Mouse (Mus musculus) embryonic facial prominence, embryonic 12.5 days (tissue): Measurements from ENCODE around the gene Slc35g1. TPM values are rescaled to one million over a fixed set of nuclear protein-coding genes. Genes with fewer than 3 reads are reported as not detected.
"Not testable (repeated sequence)": the region's sequence is repeated elsewhere in the genome, so short reads cannot be mapped to it uniquely, and the experiment has no call there.

Experiments used
- ATAC-seq: fragments of 200-750 bp; cut with Nextera tagmentation; 2 replicates; pipeline ENCODE4 v1.8.0; 2017; ENCODE audit not compliant: insufficient number of reproducible peaks, insufficient read depth, low FRiP score, low TSS enrichment
- H3K27ac ChIP-seq: fragments of 300-500 bp; sonication (generic); 2 replicates; pipeline ENCODE4 v1.5.1; 2016; ENCODE audit warnings: mild to moderate bottlenecking
- H3K27me3 ChIP-seq: fragments of 300-500 bp; sonication (generic); 2 replicates; pipeline ENCODE4 v1.6.1; 2016; ENCODE audit warnings: mild to moderate bottlenecking, moderate library complexity
- H3K36me3 ChIP-seq: fragments of 300-500 bp; sonication (generic); 2 replicates; pipeline ENCODE4 v1.6.1; 2016; ENCODE audit warnings: mild to moderate bottlenecking
- H3K4me1 ChIP-seq: fragments of 300-500 bp; sonication (generic); 2 replicates; pipeline ENCODE4 v1.6.1; 2016
- H3K4me2 ChIP-seq: fragments of 300-500 bp; sonication (generic); replicated peaks from 2 replicates; pipeline ENCODE4 v1.6.1; 2016; ENCODE audit warnings: mild to moderate bottlenecking, moderate library complexity
- H3K4me3 ChIP-seq: fragments of 300-500 bp; sonication (generic); 2 replicates; pipeline ENCODE4 v1.5.1; 2016; ENCODE audit warnings: mild to moderate bottlenecking
- H3K9ac ChIP-seq: fragments of 300-500 bp; sonication (generic); 2 replicates; pipeline ENCODE4 v1.6.1; 2016; ENCODE audit warnings: mild to moderate bottlenecking, moderate library complexity
- H3K9me3 ChIP-seq: fragments of 300-500 bp; sonication (generic); 2 replicates; pipeline ENCODE4 v1.6.1; 2016; ENCODE audit warnings: mild to moderate bottlenecking, moderate library complexity
- WGBS: fragments of 180-500 bp; shearing (Covaris S2); methylation state at CpG from one replicate; pipeline ENCODE4 v1.1.7; 2016; 5-methylcytosine and 5-hydroxymethylcytosine counted together
- polyA plus RNA-seq: library from polyadenylated mRNA; unstranded; fragments of >200 nt; fragmentation: Nextera tagmentation; extraction: Ambion mirVana; gene quantifications from 2 replicates; pipeline ENCODE4 v1.2.1, GENCODE M21; 2016

The Slc35g1 gene
- polyA plus RNA-seq, 1 experiment from 2014 or later = 3.6 TPM

DNA sequence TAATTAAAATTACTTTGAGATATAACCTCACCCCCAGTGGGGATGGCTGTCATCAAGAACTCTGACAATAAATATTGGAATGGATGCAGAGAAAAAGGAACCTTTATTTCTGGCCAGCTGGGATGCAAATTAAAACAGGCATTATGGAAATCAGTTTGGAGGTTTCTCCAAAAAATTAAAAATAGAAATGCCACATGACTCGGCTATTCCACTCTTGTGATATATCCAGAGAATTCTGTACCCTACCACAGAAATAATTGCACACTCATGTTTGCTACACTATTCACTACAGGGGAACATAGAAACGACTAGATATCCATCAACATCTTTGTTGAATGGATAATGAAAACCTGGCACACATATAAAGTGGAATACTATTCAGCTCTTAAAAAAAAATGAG is 33.9 kb upstream of the Slc35g1 start:
- no peaks in the 10 kb centered on the region for H3K36me3 ChIP-seq
- ATAC-seq = no peak
- H3K4me2 ChIP-seq = no peak overlapping the region
- no peaks in the 10 kb centered on the region for H3K9me3 ChIP-seq
- H3K27me3 ChIP-seq = no peaks in the 10 kb centered on the region
- H3K9ac ChIP-seq = no peak overlapping the region
- no peak overlapping the region for H3K4me3 ChIP-seq
- H3K27ac ChIP-seq = no peak overlapping the region
- 85% methylated on average over 2 of the region's 2 CpGs for WGBS
- peaks cover 5% of the 10 kb centered on the region; the same call in 1 of the 2 replicates for H3K4me1 ChIP-seq

DNA sequence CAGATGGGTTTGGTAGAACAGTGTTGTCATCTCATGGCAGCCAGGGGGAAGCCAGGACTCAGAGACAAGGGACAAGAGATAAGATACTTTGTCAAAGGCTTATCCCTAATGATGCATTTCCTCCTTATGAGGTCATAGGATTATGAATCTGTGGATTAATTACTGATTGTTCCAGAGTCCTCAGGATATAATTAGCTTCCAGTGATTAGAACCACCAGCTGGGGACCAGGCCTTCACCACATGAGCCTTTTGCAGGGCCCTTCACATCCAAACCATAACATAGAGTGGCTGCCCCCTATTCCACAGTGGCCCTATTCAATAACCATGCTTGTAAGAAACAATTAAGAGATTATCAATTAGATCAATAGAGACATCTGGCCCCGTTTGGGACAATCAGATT is 32.4 kb upstream of the Slc35g1 start:
- WGBS = 39% methylated on average over 1 of the region's 1 CpGs
- no peak overlapping the region for H3K4me2 ChIP-seq
- no peaks in the 10 kb centered on the region for H3K9me3 ChIP-seq
- no peaks in the 10 kb centered on the region for H3K27me3 ChIP-seq
- no peaks in the 10 kb centered on the region for H3K36me3 ChIP-seq
- H3K27ac ChIP-seq = no peak overlapping the region
- H3K9ac ChIP-seq = no peak overlapping the region
- no peak for ATAC-seq
- H3K4me1 ChIP-seq = peaks cover 5% of the 10 kb centered on the region; the same call in 1 of the 2 replicates
- no peak overlapping the region for H3K4me3 ChIP-seq

GRCm38 (mm10) chr19:38363879-38364659 is 31.7 kb upstream of the Slc35g1 start:
- peaks cover 5% of the 10 kb centered on the region; the same call in 1 of the 2 replicates for H3K4me1 ChIP-seq
- H3K27me3 ChIP-seq = no peaks in the 10 kb centered on the region
- no peak overlapping the region for H3K4me2 ChIP-seq
- H3K9ac ChIP-seq = no peak overlapping the region
- H3K36me3 ChIP-seq = no peaks in the 10 kb centered on the region
- H3K27ac ChIP-seq = no peak overlapping the region
- ATAC-seq = no peak
- H3K9me3 ChIP-seq = no peaks in the 10 kb centered on the region
- WGBS = 44% methylated on average over 6 of the region's 6 CpGs
- no peak overlapping the region for H3K4me3 ChIP-seq

DNA sequence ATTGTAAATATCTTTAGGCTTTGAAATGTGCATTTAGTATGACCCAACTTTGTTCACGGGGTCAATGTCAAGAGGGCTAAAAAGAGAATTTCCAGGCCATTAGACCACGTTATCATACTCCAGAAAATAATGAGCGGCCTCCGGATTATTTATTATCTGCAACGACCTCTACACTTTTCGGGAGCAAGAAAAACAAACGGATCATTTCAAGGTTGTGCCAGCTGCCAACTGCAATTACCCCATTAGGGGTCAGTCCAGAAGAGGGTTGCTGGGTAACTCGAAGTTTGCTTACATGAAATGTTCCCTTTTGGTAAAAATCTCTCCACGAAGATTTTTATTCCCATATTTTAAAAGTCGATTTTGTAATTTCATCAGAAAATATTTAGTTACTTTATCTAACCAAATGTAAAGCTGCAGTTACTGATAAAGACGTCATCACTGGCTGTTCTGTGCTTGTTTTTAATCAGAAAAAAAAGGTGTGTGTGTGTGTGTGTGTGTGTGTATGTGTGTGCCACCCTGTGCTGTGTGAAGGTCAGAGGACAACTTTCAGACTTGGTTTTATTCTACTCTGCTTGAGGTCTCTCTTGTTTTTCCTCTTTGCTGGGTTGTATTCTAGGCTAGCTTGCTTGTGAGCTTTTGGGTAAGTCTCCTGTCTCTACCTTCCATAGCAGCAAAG is 30.7 kb upstream of the Slc35g1 start:
- ATAC-seq = no peak
- no peak overlapping the region for H3K4me3 ChIP-seq
- no peaks in the 10 kb centered on the region for H3K36me3 ChIP-seq
- no peak overlapping the region for H3K9ac ChIP-seq
- H3K27ac ChIP-seq = no peak overlapping the region
- peaks cover 5% of the 10 kb centered on the region; the same call in 1 of the 2 replicates for H3K4me1 ChIP-seq
- no peak overlapping the region for H3K4me2 ChIP-seq
- H3K9me3 ChIP-seq = no peaks in the 10 kb centered on the region
- 47% methylated on average over 11 of the region's 11 CpGs for WGBS
- no peaks in the 10 kb centered on the region for H3K27me3 ChIP-seq

- Histone ChIP-seq H3K36me3 (no peaks in the 10 kb centered on the region), H3K9ac (no peak overlapping the region), H3K4me2 (no peak overlapping the region), H3K27me3 (peaks cover 8% of the 10 kb centered on the region; the same call in 1 of the 2 replicates), H3K4me3 (no peak overlapping the region), H3K27ac (no peak overlapping the region), H3K4me1 (no peaks in the 10 kb centered on the region), H3K9me3 (no peaks in the 10 kb centered on the region)
- no peak for ATAC-seq
- 25% methylated on average over 11 of the region's 11 CpGs for WGBS
Observed at GRCm38 (mm10) chr19:38372460-38373102, 23.2 kb upstream of the Slc35g1 start.

GRCm38 (mm10) chr19:38373371-38373770 is 22.4 kb upstream of the Slc35g1 start:
- no peak overlapping the region for H3K27ac ChIP-seq
- no peak overlapping the region for H3K9ac ChIP-seq
- no peaks in the 10 kb centered on the region for H3K9me3 ChIP-seq
- H3K36me3 ChIP-seq = no peaks in the 10 kb centered on the region
- ATAC-seq = no peak
- 63% methylated on average over 2 of the region's 2 CpGs for WGBS
- peaks cover 8% of the 10 kb centered on the region; the same call in 1 of the 2 replicates for H3K27me3 ChIP-seq
- no peak overlapping the region for H3K4me2 ChIP-seq
- no peaks in the 10 kb centered on the region for H3K4me1 ChIP-seq
- no peak overlapping the region for H3K4me3 ChIP-seq

- H3K4me1 ChIP-seq = no peaks in the 10 kb centered on the region
- no peak overlapping the region for H3K27ac ChIP-seq
- no peaks in the 10 kb centered on the region for H3K36me3 ChIP-seq
- H3K4me3 ChIP-seq = no peak overlapping the region
- no peak for ATAC-seq
- H3K9me3 ChIP-seq = no peaks in the 10 kb centered on the region
- no peaks in the 10 kb centered on the region for H3K27me3 ChIP-seq
- no peak overlapping the region for H3K9ac ChIP-seq
- no peak overlapping the region for H3K4me2 ChIP-seq
- 91% methylated on average over 12 of the region's 12 CpGs for WGBS
Observed at GRCm38 (mm10) chr19:38383769-38384168, 12.0 kb upstream of the Slc35g1 start.

GRCm38 (mm10) chr19:38387021-38387420 is 8.8 kb upstream of the Slc35g1 start:
- not testable (repeated sequence) for H3K4me2 ChIP-seq, ATAC-seq, H3K27me3 ChIP-seq, H3K27ac ChIP-seq, H3K4me3 ChIP-seq, H3K9me3 ChIP-seq, H3K4me1 ChIP-seq, H3K36me3 ChIP-seq, H3K9ac ChIP-seq
- 97% methylated on average over 1 of the region's 1 CpGs for WGBS

DNA sequence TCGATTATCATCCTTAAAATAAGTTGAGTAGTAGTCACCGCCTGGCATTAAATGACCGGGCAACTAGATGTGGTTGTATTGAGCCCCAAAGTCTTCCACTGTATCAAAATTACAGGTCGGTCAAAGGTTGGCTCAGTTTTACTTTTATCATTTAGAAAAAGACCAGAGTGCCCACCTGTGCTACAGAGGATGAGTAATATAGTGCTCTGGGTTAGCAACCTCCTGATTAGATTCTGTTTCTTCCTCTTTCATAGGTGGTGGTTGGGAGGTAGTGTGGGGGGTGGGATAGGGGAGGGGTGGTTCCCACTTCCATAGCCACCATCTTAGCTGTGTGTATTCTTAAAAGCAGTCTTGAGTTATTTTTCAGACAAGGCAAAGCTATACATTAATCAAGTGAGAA is 7.9 kb upstream of the Slc35g1 start:
- no peaks in the 10 kb centered on the region for H3K36me3 ChIP-seq
- WGBS = 92% methylated on average over 4 of the region's 4 CpGs
- H3K4me1 ChIP-seq = no peaks in the 10 kb centered on the region
- H3K4me2 ChIP-seq = no peak overlapping the region
- no peak overlapping the region for H3K27ac ChIP-seq
- no peak for ATAC-seq
- H3K27me3 ChIP-seq = no peaks in the 10 kb centered on the region
- H3K9me3 ChIP-seq = no peaks in the 10 kb centered on the region
- H3K4me3 ChIP-seq = no peak overlapping the region
- H3K9ac ChIP-seq = no peak overlapping the region

DNA sequence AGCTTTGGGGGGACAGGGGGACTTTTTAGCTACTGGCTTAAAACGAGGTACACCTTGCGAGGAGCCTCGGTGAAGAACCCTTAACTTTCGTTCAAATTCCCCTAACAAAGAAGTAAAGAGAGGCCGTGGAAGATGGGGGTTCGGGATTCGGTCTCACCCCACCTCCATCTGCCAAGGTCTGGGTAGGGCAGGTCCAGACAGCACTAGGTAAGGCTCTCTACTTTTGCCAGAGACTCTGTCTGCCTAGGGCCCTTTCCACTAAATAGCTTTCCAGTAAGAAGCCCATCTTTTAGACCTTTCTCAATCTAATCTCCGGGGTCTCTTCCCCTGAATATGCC is 822 bp downstream of the Slc35g1 start:
- peaks cover 7% of the 10 kb centered on the region; the same call in 1 of the 2 replicates for H3K27me3 ChIP-seq
- ATAC-seq = no peak
- 26% methylated on average over 8 of the region's 8 CpGs for WGBS
- H3K36me3 ChIP-seq = no peaks in the 10 kb centered on the region
- peak overlapping the region; percentile 91 for H3K4me2 ChIP-seq
- H3K4me1 ChIP-seq = 0 out of 2 replicates have a peak, but pooled peaks cover 4% of the 10 kb centered on the region
- H3K9me3 ChIP-seq = no peaks in the 10 kb centered on the region
- H3K27ac ChIP-seq = no peak overlapping the region
- peak overlapping the region; percentile 64 for H3K4me3 ChIP-seq
- H3K9ac ChIP-seq = 0 out of 2 replicates have a peak overlapping the region, but pooled peaks have one; percentile 50

- Histone ChIP-seq H3K4me3 (no peak overlapping the region), H3K27ac (no peak overlapping the region)
Observed at GRCm38 (mm10) chr19:38397004-38397403, 1.2 kb downstream of the Slc35g1 start.

More at GRCm38 (mm10) chr19:38397004-38397403, 1.2 kb downstream of the Slc35g1 start:
- Histone ChIP-seq H3K9me3 (no peaks in the 10 kb centered on the region), H3K36me3 (no peaks in the 10 kb centered on the region), H3K9ac (no peak overlapping the region), H3K4me2 (peak overlapping the region; percentile 91; the same call in 1 of the 2 replicates), H3K4me1 (0 out of 2 replicates have a peak, but pooled peaks cover 4% of the 10 kb centered on the region), H3K27me3 (peaks cover 7% of the 10 kb centered on the region; the same call in 1 of the 2 replicates)
- WGBS = 49% methylated on average over 6 of the region's 6 CpGs
- no peak for ATAC-seq
